Mouse (Mus musculus) Muller cell, postnatal 12 days (primary cell): Measurements from ENCODE around the gene Prss36.
"Not testable (repeated sequence)": the region's sequence is repeated elsewhere in the genome, so short reads cannot be mapped to it uniquely, and the experiment has no call there.

Experiments used
- DNase-seq: peaks from one replicate; pipeline ENCODE4 v3.0.0-alpha.2; 2015; ENCODE audit errors: inconsistent ontology term

Gene Prss36

GRCm38 (mm10) chr7:127946470-127947023 is at the start of gene Prss36:
Gene Prss36 (minus strand): TSS chr7:127946725.
- DNase-seq: no peak

GRCm38 (mm10) chr7:127993341-127993977 is 46.9 kb upstream of the Prss36 start, which contains the start of gene Pycard:
Gene Pycard (minus strand): TSS chr7:127993867.
- no peak for DNase-seq

GRCm38 (mm10) chr7:127992488-127993340 is 46.2 kb upstream of the Prss36 start:
- no peak for DNase-seq

- DNase-seq: peak; percentile 42
Measured at GRCm38 (mm10) chr7:127991643-127992487, 45.3 kb upstream of the Prss36 start.

- DNase-seq: no peak
Measured at GRCm38 (mm10) chr7:127988904-127989303, 42.4 kb upstream of the Prss36 start.

GRCm38 (mm10) chr7:127980606-127981005 is 34.1 kb upstream of the Prss36 start:
- DNase-seq: no peak

- DNase-seq: no peak
Measured at GRCm38 (mm10) chr7:127978856-127979255, 32.3 kb upstream of the Prss36 start.

GRCm38 (mm10) chr7:127974413-127974930 is 27.9 kb upstream of the Prss36 start:
- DNase-seq: no peak

GRCm38 (mm10) chr7:127967922-127968828 is 21.6 kb upstream of the Prss36 start:
- peak; percentile 91 for DNase-seq

- peak; percentile 97 for DNase-seq
Measured at GRCm38 (mm10) chr7:127967004-127967921, 20.7 kb upstream of the Prss36 start, which contains the start of gene Fus. Gene Fus (plus strand): TSS chr7:127967457.

GRCm38 (mm10) chr7:127966371-127966918 is 19.9 kb upstream of the Prss36 start:
- no peak for DNase-seq

- DNase-seq: no peak
Measured at GRCm38 (mm10) chr7:127959364-127959763, 12.8 kb upstream of the Prss36 start.

- DNase-seq: no peak
Measured at GRCm38 (mm10) chr7:127952864-127953581, 6.5 kb upstream of the Prss36 start.

- DNase-seq: no peak
Measured at GRCm38 (mm10) chr7:127944614-127945013, 1.9 kb downstream of the Prss36 start.

GRCm38 (mm10) chr7:127942097-127942496 is 4.4 kb downstream of the Prss36 start:
- DNase-seq: not testable (repeated sequence)

GRCm38 (mm10) chr7:127936216-127936884 is 10.2 kb downstream of the Prss36 start:
- no peak for DNase-seq

GRCm38 (mm10) chr7:127935748-127936159 is 10.8 kb downstream of the Prss36 start:
- DNase-seq: no peak
